Mouse (Mus musculus) layer of hippocampus, postnatal 25 days (tissue): ENCODE data around the gene Bbs10. TPM values are rescaled to one million over a fixed set of nuclear protein-coding genes. Genes with fewer than 3 reads are reported as not detected.

Experiments
- DNase-seq, 2 experiments: peaks; one replicate each; pipeline ENCODE4 v3.0.0; 2022; ENCODE audit warnings: mixed read lengths in 2 of 2, low spot score in 1 of 2; ENCODE audit errors: extremely low spot score in 1 of 2
- total RNA-seq, 2 experiments: library from RNA; stranded (reverse); gene quantifications; 2 replicates each; pipeline ENCODE4 v1.2.3; 2021

The Bbs10 gene
- total RNA-seq, 2 experiments from 2014 or later, result 5.8 TPM

GRCm38 (mm10) chr10:111318805-111319500 lies 20.5 kb downstream of the Bbs10 start:
- DNase-seq, result no peak

GRCm38 (mm10) chr10:111320579-111320978 lies 22.1 kb downstream of the Bbs10 start:
- DNase-seq, result no peak

- DNase-seq, result no peak
These were observed 29.5 kb downstream of the Bbs10 start for GRCm38 (mm10) chr10:111327957-111328356.

GRCm38 (mm10) chr10:111329326-111329725 lies 30.8 kb downstream of the Bbs10 start:
- no peak for DNase-seq

- no peak for DNase-seq
These were observed 36.4 kb downstream of the Bbs10 start for GRCm38 (mm10) chr10:111334902-111335301.

GRCm38 (mm10) chr10:111335517-111336352 lies 37.3 kb downstream of the Bbs10 start:
- DNase-seq, result no peak

GRCm38 (mm10) chr10:111336353-111336713 lies 37.9 kb downstream of the Bbs10 start:
- no peak for DNase-seq

- no peak for DNase-seq
These were observed 40.8 kb downstream of the Bbs10 start for GRCm38 (mm10) chr10:111339296-111339695.

- no peak for DNase-seq
These were observed 43.3 kb downstream of the Bbs10 start for GRCm38 (mm10) chr10:111341761-111342160.

- DNase-seq, result no peak
These were observed 45.1 kb downstream of the Bbs10 start for GRCm38 (mm10) chr10:111343555-111343954.

GRCm38 (mm10) chr10:111348263-111348662 lies 49.8 kb downstream of the Bbs10 start:
- DNase-seq, result no peak

Other genes with a start within 250 kb of the Bbs10 start
- 10 to 100 TPM; 58.9 to 59.9 TPM for gene Osbpl8, start 133.9 kb upstream of the Bbs10 start, total RNA-seq
- 100 to 1,000 TPM; 146 to 162 TPM for gene Nap1l1, start 174.5 kb downstream of the Bbs10 start, total RNA-seq
- 10 to 100 TPM; 19.6 to 22.3 TPM for gene Phlda1, start 207.6 kb downstream of the Bbs10 start, total RNA-seq